Mouse (Mus musculus): Measurements from ENCODE around the gene Tpt1. TPM values are rescaled to one million over a fixed set of nuclear protein-coding genes. Genes with fewer than 3 reads are reported as not detected.
"Not testable (repeated sequence)": the region's sequence is repeated elsewhere in the genome, so short reads cannot be mapped to it uniquely, and the experiment has no call there.

Tpt1 gene
- polyA plus RNA-seq, 1 experiment from 2014 or later = 1,212 TPM

DNA sequence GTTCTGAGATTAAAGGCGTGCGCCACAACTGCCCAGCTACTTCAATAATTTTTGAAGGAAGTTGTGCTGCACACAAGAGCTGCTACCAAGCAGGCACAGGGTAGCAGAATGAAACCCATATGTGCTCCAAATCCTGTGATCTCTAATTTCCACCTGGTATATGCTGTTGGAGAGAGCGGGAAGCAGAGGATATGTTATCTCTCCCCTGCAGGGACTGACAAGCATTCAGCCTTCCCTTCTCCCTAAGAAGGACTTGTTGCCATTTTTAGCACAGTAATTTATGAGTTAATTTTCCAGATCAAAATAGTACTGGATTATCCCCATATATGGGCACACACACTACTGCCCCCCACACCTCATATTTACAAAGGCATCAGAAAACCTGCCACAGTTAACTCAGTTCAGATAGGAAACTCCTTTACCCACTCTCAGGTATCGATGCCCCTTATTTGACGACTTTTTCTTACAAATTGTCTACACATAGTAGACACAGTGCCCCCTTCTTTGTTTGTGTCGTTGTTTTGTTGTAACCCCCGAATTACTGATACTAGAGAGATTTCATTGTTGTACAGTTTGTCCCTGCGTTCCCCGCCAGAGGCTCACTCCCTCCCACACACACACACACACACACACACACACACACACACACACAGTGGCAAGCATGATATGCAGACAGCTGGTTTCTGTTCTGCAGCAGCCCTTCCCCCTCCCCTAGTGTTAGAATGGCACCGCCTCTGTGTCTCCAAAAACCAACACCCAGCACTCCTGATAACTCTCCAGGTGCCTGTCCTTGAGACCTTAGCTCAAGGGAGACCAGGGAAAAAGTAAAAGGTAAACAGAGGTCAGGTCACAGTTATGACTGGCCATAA is 7.6 kb upstream of the Tpt1 start:
- ATAC-seq = peak; percentile 42

DNA sequence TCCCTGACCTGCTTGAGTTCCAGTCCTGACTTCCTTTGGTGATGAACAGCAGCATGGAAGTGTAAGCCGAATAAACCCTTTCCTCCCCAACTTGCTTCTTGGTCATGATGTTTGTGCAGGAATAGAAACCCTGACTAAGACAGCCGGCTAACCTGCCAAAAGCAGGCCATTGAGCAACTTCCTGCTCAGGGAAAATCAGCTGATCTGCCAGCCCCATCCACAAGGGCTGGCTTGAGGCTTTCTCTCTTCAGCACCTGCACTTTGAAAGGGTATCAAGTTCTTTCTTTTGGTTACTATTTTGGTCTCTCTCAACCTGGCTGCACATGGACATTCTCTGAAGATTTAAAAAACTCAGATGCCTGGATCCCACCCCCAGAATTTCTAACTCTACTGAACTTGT is 3.1 kb upstream of the Tpt1 start:
- H3K9me3 ChIP-seq (ENCODE audit: control insufficient read depth); H3K36me3 ChIP-seq (ENCODE audit: control insufficient read depth, insufficient read depth); ATAC-seq; H3K4me1 ChIP-seq (replicated peaks; ENCODE audit: control insufficient read depth, insufficient read depth, low read length); H3K4me2 ChIP-seq (replicated peaks; ENCODE audit: low read depth); H3K27ac ChIP-seq (ENCODE audit: low read depth, low read length); H3K27me3 ChIP-seq (replicated peaks; ENCODE audit: control insufficient read depth, insufficient read depth, low read length); H3K4me3 ChIP-seq (ENCODE audit: low read depth, low read length); H3K9ac ChIP-seq (ENCODE audit: low read depth, low read length): not testable (repeated sequence)
- 56% methylated on average over 2 of the region's 2 CpGs for WGBS

More for the DNA sequence above, 7.6 kb upstream of the Tpt1 start:
- no peaks in the 10 kb centered on the region for H3K27me3 ChIP-seq (replicated peaks; ENCODE audit: control insufficient read depth, insufficient read depth, low read length)
- peak; percentile 36 for TF ChIP-seq CTCF (IDR thresholded peaks at IDR 0.05; ENCODE audit: low read depth)
- H3K9ac ChIP-seq (ENCODE audit: low read depth, low read length) = no peak overlapping the region
- no peak overlapping the region for H3K4me3 ChIP-seq (ENCODE audit: low read depth, low read length)
- 36% methylated on average over 10 of the region's 10 CpGs for WGBS
- peaks cover 5% of the 10 kb centered on the region; the same call in 1 of the 2 replicates for H3K4me1 ChIP-seq (replicated peaks; ENCODE audit: control insufficient read depth, insufficient read depth, low read length)
- peak overlapping the region; percentile 71 for H3K27ac ChIP-seq (ENCODE audit: low read depth, low read length)
- H3K4me2 ChIP-seq (replicated peaks; ENCODE audit: low read depth) = peak overlapping the region; percentile 39
- H3K9me3 ChIP-seq (ENCODE audit: control insufficient read depth) = no peaks in the 10 kb centered on the region
- H3K36me3 ChIP-seq (ENCODE audit: control insufficient read depth, insufficient read depth) = no peaks in the 10 kb centered on the region; the same call in 1 of the 2 replicates

DNA sequence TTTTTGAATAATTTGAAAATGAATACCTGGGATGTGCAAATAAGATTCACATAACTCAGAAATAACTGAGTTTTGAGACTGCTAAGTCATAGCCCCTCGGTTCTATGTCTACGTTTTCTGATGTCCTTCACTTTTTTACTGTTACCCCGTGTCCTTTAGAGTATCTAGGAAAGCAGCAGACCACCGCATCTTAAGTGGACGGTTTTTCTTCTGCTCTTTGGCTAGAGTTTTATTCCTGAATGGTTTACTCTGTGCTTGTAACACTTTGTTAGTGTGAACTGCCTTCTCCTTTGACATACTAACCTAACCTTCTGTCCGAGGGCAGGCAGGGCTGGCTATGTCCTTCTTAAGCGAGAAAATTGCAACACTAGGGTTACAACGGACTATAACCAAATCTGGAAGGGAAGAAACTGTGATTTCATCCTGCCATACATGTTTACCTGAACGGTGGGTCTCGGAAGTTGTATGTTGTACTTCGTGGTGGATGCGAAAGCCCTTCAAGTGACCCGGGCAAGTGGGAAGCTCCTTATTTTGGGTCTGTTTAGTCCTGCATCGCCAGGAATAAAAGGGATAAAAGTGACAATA is 690 bp upstream of the Tpt1 start:
- Histone ChIP-seq H3K27me3 (replicated peaks; ENCODE audit: control insufficient read depth, insufficient read depth, low read length) (no peaks in the 10 kb centered on the region), H3K4me2 (replicated peaks; ENCODE audit: low read depth) (peak overlapping the region; percentile 80), H3K4me3 (ENCODE audit: low read depth, low read length) (peak overlapping the region; percentile 96), H3K9me3 (ENCODE audit: control insufficient read depth) (no peaks in the 10 kb centered on the region), H3K9ac (ENCODE audit: low read depth, low read length) (peak overlapping the region; percentile 98), H3K27ac (ENCODE audit: low read depth, low read length) (peak overlapping the region; percentile 100), H3K36me3 (ENCODE audit: control insufficient read depth, insufficient read depth) (peaks cover 19% of the 10 kb centered on the region), H3K4me1 (replicated peaks; ENCODE audit: control insufficient read depth, insufficient read depth, low read length) (peaks cover 6% of the 10 kb centered on the region)
- 6% methylated on average over 14 of the region's 14 CpGs for WGBS
- no peak for TF ChIP-seq CTCF (IDR thresholded peaks at IDR 0.05; ENCODE audit: low read depth)
- no peak for ATAC-seq

DNA sequence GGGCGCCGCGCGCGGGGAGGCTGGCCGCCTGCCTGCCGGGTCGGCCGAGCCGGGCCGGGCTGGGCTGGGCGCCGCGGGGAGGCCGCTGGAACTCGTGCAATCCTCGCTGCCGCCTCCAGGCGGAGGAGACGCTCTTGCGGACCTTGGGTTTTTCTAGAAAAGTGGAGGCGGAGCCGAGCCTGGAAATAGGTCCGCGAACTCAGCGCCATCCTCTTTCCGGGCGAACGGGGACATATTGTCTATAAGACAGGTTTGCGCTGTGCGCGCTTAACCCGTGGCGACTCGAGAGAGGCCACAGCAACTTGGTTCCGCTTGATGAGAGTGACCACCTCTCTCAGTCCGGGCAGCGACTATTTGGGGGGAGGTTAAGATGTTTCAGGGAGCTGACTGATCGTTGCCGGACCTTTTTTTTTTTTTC is 814 bp downstream of the Tpt1 start:
- peak overlapping the region; percentile 96 for H3K4me3 ChIP-seq (ENCODE audit: low read depth, low read length)
- H3K27me3 ChIP-seq (replicated peaks; ENCODE audit: control insufficient read depth, insufficient read depth, low read length) = no peaks in the 10 kb centered on the region
- H3K9me3 ChIP-seq (ENCODE audit: control insufficient read depth) = no peaks in the 10 kb centered on the region
- ATAC-seq = peak; percentile 71
- H3K36me3 ChIP-seq (ENCODE audit: control insufficient read depth, insufficient read depth) = peaks cover 25% of the 10 kb centered on the region
- peak overlapping the region; percentile 98 for H3K9ac ChIP-seq (ENCODE audit: low read depth, low read length)
- peaks cover 6% of the 10 kb centered on the region for H3K4me1 ChIP-seq (replicated peaks; ENCODE audit: control insufficient read depth, insufficient read depth, low read length)
- peak overlapping the region; percentile 80 for H3K4me2 ChIP-seq (replicated peaks; ENCODE audit: low read depth)
- peak; percentile 69 for TF ChIP-seq CTCF (IDR thresholded peaks at IDR 0.05; ENCODE audit: low read depth)
- WGBS = under 1% methylated on average over 39 of the region's 40 CpGs
- H3K27ac ChIP-seq (ENCODE audit: low read depth, low read length) = peak overlapping the region; percentile 100

DNA sequence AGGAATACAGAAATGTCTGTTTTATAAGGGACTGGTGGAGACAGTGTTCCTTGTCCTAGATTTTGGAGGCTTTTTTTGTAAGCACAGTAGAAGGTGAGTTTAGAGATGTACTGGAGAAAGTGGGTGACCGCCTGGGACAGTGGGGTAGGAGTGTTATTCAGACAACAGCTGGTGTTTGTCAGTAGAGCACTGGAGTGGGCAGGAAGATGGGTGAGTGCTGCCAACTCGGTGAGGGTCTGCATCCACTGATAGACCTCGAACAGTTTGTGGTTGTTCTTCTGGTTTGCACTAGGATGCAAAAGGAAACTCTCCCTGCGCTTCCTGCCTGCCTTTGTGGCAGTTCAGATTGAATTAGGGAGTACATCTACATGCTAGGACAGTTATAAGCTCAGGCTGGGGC is 2.8 kb downstream of the Tpt1 start:
- WGBS = 79% methylated on average over 4 of the region's 4 CpGs
- H3K9ac ChIP-seq (ENCODE audit: low read depth, low read length) = no peak overlapping the region
- H3K4me2 ChIP-seq (replicated peaks; ENCODE audit: low read depth) = no peak overlapping the region
- H3K27me3 ChIP-seq (replicated peaks; ENCODE audit: control insufficient read depth, insufficient read depth, low read length) = no peaks in the 10 kb centered on the region
- H3K9me3 ChIP-seq (ENCODE audit: control insufficient read depth) = no peaks in the 10 kb centered on the region
- peaks cover 6% of the 10 kb centered on the region for H3K4me1 ChIP-seq (replicated peaks; ENCODE audit: control insufficient read depth, insufficient read depth, low read length)
- H3K4me3 ChIP-seq (ENCODE audit: low read depth, low read length) = no peak overlapping the region
- TF ChIP-seq CTCF (IDR thresholded peaks at IDR 0.05; ENCODE audit: low read depth) = no peak
- H3K36me3 ChIP-seq (ENCODE audit: control insufficient read depth, insufficient read depth) = peaks cover 31% of the 10 kb centered on the region
- H3K27ac ChIP-seq (ENCODE audit: low read depth, low read length) = no peak overlapping the region; the same call in 1 of the 2 replicates
- ATAC-seq = no peak

DNA sequence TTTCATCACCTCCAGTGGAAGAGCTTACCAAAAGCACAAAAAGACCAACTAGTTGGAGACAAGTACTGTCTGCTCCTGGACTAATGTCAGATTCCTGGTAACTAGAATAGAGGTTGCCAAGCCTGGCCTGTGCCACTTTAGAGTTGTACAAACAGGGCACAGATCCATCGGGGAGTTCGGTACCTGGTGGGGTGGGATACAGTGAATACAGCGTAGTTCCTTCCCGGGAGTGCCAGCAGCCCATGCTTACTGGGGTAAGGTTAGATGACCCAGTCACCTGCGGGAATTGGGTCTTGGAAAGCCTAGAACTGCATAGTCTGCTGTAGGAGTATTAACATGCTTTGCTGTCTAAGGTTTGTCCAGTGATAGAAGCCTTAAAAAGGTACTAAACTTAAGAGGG is 3.6 kb downstream of the Tpt1 start:
- WGBS = 89% methylated on average over 5 of the region's 5 CpGs
- no peak overlapping the region for H3K4me2 ChIP-seq (replicated peaks; ENCODE audit: low read depth)

More for the DNA sequence above, 3.6 kb downstream of the Tpt1 start:
- Histone ChIP-seq H3K36me3 (ENCODE audit: control insufficient read depth, insufficient read depth) (peaks cover 31% of the 10 kb centered on the region), H3K27me3 (replicated peaks; ENCODE audit: control insufficient read depth, insufficient read depth, low read length) (no peaks in the 10 kb centered on the region), H3K9me3 (ENCODE audit: control insufficient read depth) (no peaks in the 10 kb centered on the region), H3K4me3 (ENCODE audit: low read depth, low read length) (no peak overlapping the region), H3K4me1 (replicated peaks; ENCODE audit: control insufficient read depth, insufficient read depth, low read length) (peaks cover 6% of the 10 kb centered on the region), H3K9ac (ENCODE audit: low read depth, low read length) (no peak overlapping the region), H3K27ac (ENCODE audit: low read depth, low read length) (no peak overlapping the region)
- ATAC-seq = no peak
- no peak for TF ChIP-seq CTCF (IDR thresholded peaks at IDR 0.05; ENCODE audit: low read depth)

All from intestine, postnatal 0 days (tissue).